Mouse (Mus musculus): Measurements from ENCODE around the gene Evx2.

- TF ChIP-seq MAX (IDR thresholded peaks at IDR 0.05; ENCODE audit: low read length), result no peak
- TF ChIP-seq USF2 (IDR thresholded peaks at IDR 0.05; ENCODE audit: borderline replicate concordance in 1 of 2, insufficient read depth in 1 of 2, low read depth in 1 of 2, low read length in 2 of 2), result no peak
- no peak for TF ChIP-seq CTCF (IDR thresholded peaks at IDR 0.05 in 2 of 3, conservative IDR thresholded peaks at IDR 0.05 in 1 of 3; ENCODE audit: control insufficient read depth in 1 of 3, insufficient read depth in 1 of 3, low read depth in 2 of 3, low read length in 3 of 3, poor library complexity in 1 of 3, severe bottlenecking in 1 of 3)
Observed at GRCm38 (mm10) chr2:74707599-74707998, 48.2 kb upstream of the Evx2 start.
